Mouse (Mus musculus) megakaryocyte, embryonic 14.5 days (primary cell): ENCODE measurements at regions not wholly inside any gene's neighbourhood (a gene's known extent, or its start where the extent isn't known, plus 50 kb on each side); places are given as distances from the start of the nearest gene placed in this dataset.
"Not testable (repeated sequence)": the region's sequence is repeated elsewhere in the genome, so short reads cannot be mapped to it uniquely, and the experiment has no call there.

ENCODE experiments used
- H3K27me3 ChIP-seq: replicated peaks from 2 replicates; pipeline ENCODE3; 2012; ENCODE audit warnings: inconsistent platforms
- H3K36me3 ChIP-seq: replicated peaks from 2 replicates; pipeline ENCODE3; 2012; ENCODE audit warnings: low read length, inconsistent platforms, mixed read lengths
- H3K4me1 ChIP-seq: 2 replicates; pipeline ENCODE4 v1.6.1; 2012; ENCODE audit warnings: inconsistent platforms
- H3K4me3 ChIP-seq: replicated peaks from 2 replicates; pipeline ENCODE3; 2012; ENCODE audit warnings: moderate library complexity, mild to moderate bottlenecking, inconsistent platforms
- H3K9me3 ChIP-seq: 2 replicates; pipeline ENCODE4 v1.6.1; 2012; ENCODE audit warnings: inconsistent platforms
- FLI1 ChIP-seq: IDR thresholded peaks from 2 replicates; pipeline ENCODE4 v1.6.1; 2012; ENCODE audit warnings: low read length, inconsistent platforms, mixed read lengths
- GATA1 ChIP-seq: IDR thresholded peaks from 3 replicates; pipeline ENCODE4 v1.6.1; 2012; ENCODE audit warnings: mixed read lengths, low read length, inconsistent platforms, borderline replicate concordance

- Histone ChIP-seq H3K4me3 (no peak overlapping the region), H3K4me1 (no peaks in the 10 kb centered on the region), H3K36me3 (no peaks in the 10 kb centered on the region)
These were observed 83.0 kb downstream of the Rps12 start for GRCm38 (mm10) chr10:23704048-23704447.

GRCm38 (mm10) chr10:23691291-23691690, 95.8 kb downstream of the Rps12 start:
- H3K9me3 ChIP-seq: peaks cover 16% of the 10 kb centered on the region
- H3K4me1 ChIP-seq: no peaks in the 10 kb centered on the region

More at GRCm38 (mm10) chr10:23704048-23704447, 83.0 kb downstream of the Rps12 start:
- TF ChIP-seq FLI1: no peak
- no peak for TF ChIP-seq GATA1
- Histone ChIP-seq H3K9me3 (peaks cover 16% of the 10 kb centered on the region; the same call in 1 of the 2 replicates), H3K27me3 (no peaks in the 10 kb centered on the region)

DNA sequence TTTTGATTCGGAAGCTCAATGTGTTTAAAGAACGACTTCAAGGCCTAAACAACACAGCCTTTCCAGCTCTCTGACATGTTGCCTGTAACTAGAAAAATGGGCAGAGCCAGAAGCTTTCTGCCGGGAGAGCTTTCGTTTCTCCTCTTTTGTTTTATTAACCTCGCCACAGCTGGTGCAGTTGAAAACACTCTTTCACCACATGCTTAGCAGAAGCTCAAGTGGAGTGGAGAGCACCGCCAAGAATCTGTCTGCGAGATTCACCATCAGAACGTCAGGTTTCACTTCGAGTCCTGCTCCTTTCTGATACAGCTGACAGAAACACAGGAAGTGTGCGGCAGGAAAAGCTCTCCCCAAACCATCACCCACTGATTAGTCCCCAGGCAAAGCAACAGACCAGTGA, 100.1 kb downstream of the Rps12 start:
- no peak for TF ChIP-seq FLI1
- no peak for TF ChIP-seq GATA1
- Histone ChIP-seq H3K36me3 (no peaks in the 10 kb centered on the region), H3K4me3 (no peak overlapping the region), H3K9me3 (peaks cover 8% of the 10 kb centered on the region; the same call in 1 of the 2 replicates), H3K27me3 (no peaks in the 10 kb centered on the region), H3K4me1 (0 out of 2 replicates have a peak, but pooled peaks cover 5% of the 10 kb centered on the region)

More at GRCm38 (mm10) chr10:23691291-23691690, 95.8 kb downstream of the Rps12 start:
- Histone ChIP-seq H3K36me3 (no peaks in the 10 kb centered on the region), H3K27me3 (no peaks in the 10 kb centered on the region), H3K4me3 (no peak overlapping the region)
- no peak for TF ChIP-seq GATA1
- TF ChIP-seq FLI1: no peak

GRCm38 (mm10) chr10:23683078-23683477, 104.0 kb downstream of the Rps12 start:
- TF ChIP-seq GATA1 (no peak), FLI1 (no peak)
- peaks cover 8% of the 10 kb centered on the region; the same call in 1 of the 2 replicates for H3K9me3 ChIP-seq
- no peak overlapping the region for H3K4me3 ChIP-seq
- 0 out of 2 replicates have a peak, but pooled peaks cover 5% of the 10 kb centered on the region for H3K4me1 ChIP-seq
- no peaks in the 10 kb centered on the region for H3K36me3 ChIP-seq
- no peaks in the 10 kb centered on the region for H3K27me3 ChIP-seq

DNA sequence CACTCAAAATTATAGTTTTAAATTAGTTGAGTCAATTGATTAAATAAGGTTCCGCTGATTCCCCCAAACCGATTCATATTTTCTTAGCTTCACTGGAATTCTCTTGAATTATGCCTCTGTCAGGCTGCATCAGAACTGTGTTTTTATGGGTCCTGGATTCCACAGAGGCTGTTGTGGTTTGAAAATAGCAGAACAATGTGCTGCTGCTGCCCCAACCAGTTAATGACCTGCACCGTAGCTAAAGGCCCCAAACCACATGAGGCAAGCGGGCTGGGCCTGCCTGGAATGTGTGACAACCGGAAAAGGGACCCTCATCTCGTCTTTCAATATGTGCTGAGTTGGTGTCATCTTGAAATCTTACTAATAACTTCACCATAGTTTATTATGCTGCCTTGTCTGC, 111.2 kb downstream of the Rps12 start:
- Histone ChIP-seq H3K4me3 (no peak overlapping the region), H3K36me3 (no peaks in the 10 kb centered on the region), H3K27me3 (no peaks in the 10 kb centered on the region), H3K9me3 (peaks cover 15% of the 10 kb centered on the region; the same call in 1 of the 2 replicates), H3K4me1 (no peaks in the 10 kb centered on the region)
- no peak for TF ChIP-seq GATA1

- peaks cover 15% of the 10 kb centered on the region; the same call in 1 of the 2 replicates for H3K9me3 ChIP-seq
- H3K27me3 ChIP-seq: no peaks in the 10 kb centered on the region
- H3K36me3 ChIP-seq: no peaks in the 10 kb centered on the region
- no peak overlapping the region for H3K4me3 ChIP-seq
- H3K4me1 ChIP-seq: no peaks in the 10 kb centered on the region
- TF ChIP-seq FLI1 (no peak), GATA1 (no peak)
These were observed 112.2 kb downstream of the Rps12 start for GRCm38 (mm10) chr10:23674633-23675515.

DNA sequence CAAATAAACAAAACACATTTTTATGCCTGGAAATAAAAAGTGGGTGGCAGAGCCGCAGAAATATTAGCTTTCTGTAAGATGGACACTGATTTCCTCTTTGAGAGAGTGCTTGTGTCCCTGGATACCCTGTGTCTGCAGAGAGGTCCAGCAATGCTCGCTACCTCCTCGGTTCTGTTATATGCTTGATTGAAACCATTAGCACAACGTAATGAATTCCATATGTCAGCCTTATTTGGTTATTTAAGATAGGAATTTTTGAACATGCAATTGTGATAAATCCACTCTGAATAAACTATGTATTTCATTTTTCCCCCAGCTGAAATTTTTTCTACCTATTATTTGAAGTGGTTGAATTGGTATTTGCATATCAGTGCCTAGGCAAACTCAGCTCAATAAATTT, 114.8 kb downstream of the Rps12 start:
- no peak overlapping the region for H3K4me3 ChIP-seq

DNA sequence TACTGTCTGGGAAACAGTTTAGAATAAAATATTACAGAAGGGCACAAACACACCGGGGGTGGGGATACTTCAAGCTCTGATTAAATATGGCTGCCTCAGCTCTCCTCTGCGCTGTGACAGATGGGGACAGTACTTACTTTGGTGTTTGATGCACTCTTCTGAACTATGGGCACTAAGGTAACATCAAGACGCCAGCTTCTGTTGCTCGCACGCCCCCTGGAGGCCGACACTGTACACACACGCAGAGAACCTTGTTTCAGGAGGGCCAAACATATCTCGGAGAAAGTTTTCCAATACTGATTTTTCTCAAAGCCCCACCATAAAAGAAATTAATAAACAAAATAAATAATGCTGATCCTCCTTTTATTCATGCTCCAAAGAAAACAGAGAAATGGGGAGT, 115.6 kb downstream of the Rps12 start:
- no peaks in the 10 kb centered on the region for H3K4me1 ChIP-seq
- no peak for TF ChIP-seq FLI1
- no peak for TF ChIP-seq GATA1
- H3K36me3 ChIP-seq: no peaks in the 10 kb centered on the region
- no peak overlapping the region for H3K4me3 ChIP-seq
- peaks cover 7% of the 10 kb centered on the region; the same call in 1 of the 2 replicates for H3K9me3 ChIP-seq
- no peaks in the 10 kb centered on the region for H3K27me3 ChIP-seq

More for the DNA sequence above, 114.8 kb downstream of the Rps12 start:
- TF ChIP-seq FLI1 (no peak), GATA1 (no peak)
- H3K36me3 ChIP-seq: no peaks in the 10 kb centered on the region
- H3K4me1 ChIP-seq: no peaks in the 10 kb centered on the region
- H3K27me3 ChIP-seq: no peaks in the 10 kb centered on the region
- peaks cover 15% of the 10 kb centered on the region; the same call in 1 of the 2 replicates for H3K9me3 ChIP-seq

GRCm38 (mm10) chr10:23665916-23666315, 121.2 kb downstream of the Rps12 start:
- not testable (repeated sequence) for H3K4me3 ChIP-seq, H3K27me3 ChIP-seq, H3K9me3 ChIP-seq, H3K4me1 ChIP-seq, H3K36me3 ChIP-seq

DNA sequence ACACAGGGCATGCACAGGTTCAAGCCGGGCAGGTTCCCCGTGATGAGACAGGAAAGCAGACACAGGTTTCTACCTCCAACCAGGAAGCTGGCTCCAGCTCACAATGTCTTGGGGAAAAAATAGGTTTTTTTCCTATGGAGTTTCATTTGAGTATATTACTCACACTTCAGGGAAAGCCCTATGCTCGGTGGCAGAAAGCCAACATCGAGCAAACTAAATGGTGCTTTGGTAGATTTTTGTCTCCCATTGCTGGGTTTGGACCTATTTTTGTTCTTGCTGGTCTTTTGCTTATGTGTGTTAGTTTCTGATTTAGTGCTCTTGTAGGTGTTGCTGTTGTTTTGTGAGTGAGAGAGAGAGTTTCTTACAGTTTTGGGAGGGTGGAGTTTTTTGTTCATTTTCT, 160.9 kb downstream of the Rps12 start:
- Histone ChIP-seq H3K9me3 (no peaks in the 10 kb centered on the region), H3K27me3 (no peaks in the 10 kb centered on the region), H3K4me1 (no peaks in the 10 kb centered on the region), H3K4me3 (no peak overlapping the region), H3K36me3 (no peaks in the 10 kb centered on the region)
- TF ChIP-seq FLI1 (no peak), GATA1 (no peak)

- TF ChIP-seq FLI1: no peak
- no peak for TF ChIP-seq GATA1
- H3K9me3 ChIP-seq: 0 out of 2 replicates have a peak, but pooled peaks cover 3% of the 10 kb centered on the region
- H3K4me3 ChIP-seq: no peak overlapping the region
- no peaks in the 10 kb centered on the region for H3K4me1 ChIP-seq
- H3K27me3 ChIP-seq: no peaks in the 10 kb centered on the region
- no peaks in the 10 kb centered on the region for H3K36me3 ChIP-seq
These were observed 175.0 kb downstream of the Rps12 start for GRCm38 (mm10) chr10:23612030-23612429.
